Mouse (Mus musculus): Measurements from ENCODE around the gene Ssr1. TPM values are rescaled to one million over a fixed set of nuclear protein-coding genes. Genes with fewer than 3 reads are reported as not detected.

Gene Ssr1
- total and polyA plus RNA-seq, 3 experiments = 10.0 to 44.9 (median 41.7) TPM

DNA sequence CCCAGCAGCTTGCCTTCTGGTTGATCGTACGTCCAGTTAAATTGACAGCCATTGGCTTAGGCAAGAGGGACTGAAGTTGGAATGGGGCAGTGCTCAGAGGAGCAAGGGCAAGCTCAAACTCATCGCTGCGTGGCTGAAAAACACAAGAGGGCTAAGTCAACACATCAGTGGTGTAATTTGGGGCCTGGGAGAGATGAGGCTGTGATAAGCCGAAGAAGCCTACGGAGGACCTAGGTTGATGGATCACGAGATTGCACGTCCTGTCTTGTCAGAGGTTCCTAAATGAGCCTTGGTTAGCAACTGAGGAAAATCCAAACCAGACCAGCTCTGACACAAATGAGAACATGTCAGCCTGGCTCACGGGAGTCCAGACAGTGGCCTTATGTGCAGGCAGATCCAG, 31.5 kb downstream of the Ssr1 start:
- intact Hi-C loops (cut with DNase I) = no loop called here
- Histone ChIP-seq H3K9ac (ENCODE audit: low read depth, low read length) (no peak overlapping the region), H3K4me1 (ENCODE audit: control insufficient read depth, insufficient read depth, low read length) (peaks cover 3% of the 10 kb centered on the region), H3K27me3 (ENCODE audit: control insufficient read depth, insufficient read depth, low read length) (no peaks in the 10 kb centered on the region), H3K27ac (no peak overlapping the region), H3K79me2 (replicated peaks; ENCODE audit: control insufficient read depth, insufficient read depth, low read length) (no peaks in the 10 kb centered on the region), H3K36me3 (ENCODE audit: control insufficient read depth, insufficient read depth, low read length) (no peaks in the 10 kb centered on the region), H3K4me3 (no peak overlapping the region)
- no peak for DNase-seq
- TF ChIP-seq CTCF (IDR thresholded peaks at IDR 0.05) (no peak), EP300 (IDR thresholded peaks at IDR 0.05; ENCODE audit: insufficient read depth, low read depth, low read length) (no peak), POLR2A (IDR thresholded peaks at IDR 0.05; ENCODE audit: insufficient read depth, low read depth, low read length) (no peak)
- 85% methylated on average over 9 of the region's 9 CpGs for WGBS

DNA sequence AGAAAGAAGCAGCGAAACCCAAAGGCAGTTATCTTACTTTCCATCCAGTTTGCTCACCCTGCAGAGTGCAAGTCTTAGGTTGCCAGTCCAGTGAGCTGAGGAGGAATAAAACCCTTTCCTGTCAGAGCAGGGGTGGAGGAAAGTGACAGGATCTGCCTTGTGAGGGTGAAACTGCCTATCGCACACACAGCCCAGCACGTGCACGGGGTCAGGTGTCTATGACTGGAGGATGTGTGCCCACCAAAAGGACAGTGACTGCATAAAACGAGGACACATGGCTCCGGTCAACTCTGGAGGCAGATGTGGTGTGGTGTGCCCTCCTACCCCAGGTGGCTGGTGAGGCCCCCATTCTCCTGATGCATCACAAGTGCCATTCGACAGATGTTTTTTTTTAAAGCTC, 34.1 kb downstream of the Ssr1 start:
- Histone ChIP-seq H3K9ac (ENCODE audit: low read depth, low read length) (no peak overlapping the region), H3K4me3 (no peak overlapping the region), H3K27ac (no peak overlapping the region; the same call in 1 of the 2 replicates), H3K27me3 (ENCODE audit: control insufficient read depth, insufficient read depth, low read length) (no peaks in the 10 kb centered on the region), H3K36me3 (ENCODE audit: control insufficient read depth, insufficient read depth, low read length) (no peaks in the 10 kb centered on the region), H3K4me1 (ENCODE audit: control insufficient read depth, insufficient read depth, low read length) (peaks cover 3% of the 10 kb centered on the region), H3K79me2 (replicated peaks; ENCODE audit: control insufficient read depth, insufficient read depth, low read length) (no peaks in the 10 kb centered on the region)
- TF ChIP-seq CTCF (IDR thresholded peaks at IDR 0.05) = no peak
- TF ChIP-seq POLR2A (IDR thresholded peaks at IDR 0.05; ENCODE audit: insufficient read depth, low read depth, low read length) = no peak
- no peak for TF ChIP-seq EP300 (IDR thresholded peaks at IDR 0.05; ENCODE audit: insufficient read depth, low read depth, low read length)
- WGBS = 87% methylated on average over 7 of the region's 7 CpGs
- no peak for DNase-seq
- intact Hi-C loops (cut with DNase I) = no loop called here

DNA sequence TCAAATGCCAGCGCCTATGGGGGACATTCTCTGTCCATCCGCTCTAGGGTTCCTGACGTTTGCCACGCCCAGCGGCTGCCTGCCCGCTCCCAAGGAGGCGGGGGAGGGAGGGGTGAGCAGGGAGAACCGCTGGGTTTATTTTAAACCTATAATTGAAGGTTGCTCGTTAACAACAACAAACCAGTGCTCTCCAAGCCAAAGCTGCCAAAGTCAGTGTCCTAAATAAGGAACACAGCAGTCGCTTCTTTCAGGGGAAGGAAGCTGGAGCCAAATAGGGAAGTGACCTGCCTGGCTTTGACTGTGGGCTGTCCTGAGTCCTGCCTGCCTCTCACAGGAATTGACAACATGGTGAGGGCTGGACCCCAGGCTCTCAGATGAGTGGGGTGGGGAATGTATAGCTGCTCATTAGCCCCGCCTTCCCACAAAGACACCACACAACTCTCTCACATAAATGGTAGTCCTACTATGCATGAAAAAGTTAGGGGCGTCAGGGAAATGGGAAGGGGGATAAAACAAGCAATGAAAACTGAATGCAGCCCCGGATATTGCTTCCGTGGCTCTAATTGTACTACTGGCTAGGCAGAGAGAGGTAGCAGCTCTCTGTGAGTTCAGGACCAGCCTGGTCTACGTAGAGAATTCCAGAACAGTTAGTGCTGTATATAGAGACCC, 34.6 kb downstream of the Ssr1 start:
- Histone ChIP-seq H3K4me1 (ENCODE audit: control insufficient read depth, insufficient read depth, low read length) (peaks cover 3% of the 10 kb centered on the region), H3K9ac (ENCODE audit: low read depth, low read length) (no peak overlapping the region), H3K79me2 (replicated peaks; ENCODE audit: control insufficient read depth, insufficient read depth, low read length) (no peaks in the 10 kb centered on the region), H3K36me3 (ENCODE audit: control insufficient read depth, insufficient read depth, low read length) (no peaks in the 10 kb centered on the region), H3K4me3 (no peak overlapping the region), H3K27ac (peak overlapping the region; percentile 29), H3K27me3 (ENCODE audit: control insufficient read depth, insufficient read depth, low read length) (no peaks in the 10 kb centered on the region)
- intact Hi-C loops (cut with DNase I) = no loop called here
- peak; percentile 59 to 66 for DNase-seq
- WGBS = 56% methylated on average over 15 of the region's 15 CpGs
- TF ChIP-seq POLR2A (IDR thresholded peaks at IDR 0.05; ENCODE audit: insufficient read depth, low read depth, low read length) (no peak), EP300 (IDR thresholded peaks at IDR 0.05; ENCODE audit: insufficient read depth, low read depth, low read length) (no peak), CTCF (IDR thresholded peaks at IDR 0.05) (no peak)

DNA sequence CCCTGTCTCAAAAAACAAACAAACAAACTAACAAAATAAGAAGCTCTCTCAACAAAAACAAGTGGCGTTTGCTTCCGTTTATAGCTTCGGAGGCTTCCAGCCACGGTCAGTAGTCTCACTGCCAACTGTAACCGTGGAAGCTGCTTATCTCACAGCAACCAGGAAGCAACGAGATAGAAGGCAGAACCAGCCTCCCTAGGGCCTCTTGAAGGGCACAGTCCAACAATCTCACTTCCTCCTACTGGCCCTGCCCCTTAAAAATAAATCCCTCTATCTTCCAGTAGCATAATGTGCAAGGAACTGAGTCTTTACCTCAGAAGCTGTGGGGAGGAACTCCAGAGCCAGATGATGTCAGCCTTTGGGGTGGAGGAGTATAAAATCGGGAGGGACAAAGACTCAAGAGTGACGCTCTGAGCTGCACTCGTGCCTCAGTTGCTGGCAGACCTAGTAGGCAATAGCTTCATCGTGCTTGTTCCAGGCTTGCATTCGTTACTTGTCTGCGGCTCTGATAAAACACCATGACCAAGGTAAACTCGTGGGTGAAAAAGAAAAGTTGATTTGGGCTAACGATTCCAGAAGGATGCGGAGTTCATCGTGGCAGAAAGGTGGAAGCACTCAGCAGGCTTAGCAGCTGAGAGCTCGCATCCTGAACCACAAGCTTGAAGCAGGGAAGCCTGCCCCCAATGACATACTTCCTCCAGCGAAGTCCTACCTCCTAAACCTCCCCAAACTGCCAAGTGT, 35.3 kb downstream of the Ssr1 start:
- no peak for TF ChIP-seq POLR2A (IDR thresholded peaks at IDR 0.05; ENCODE audit: insufficient read depth, low read depth, low read length)
- TF ChIP-seq CTCF (IDR thresholded peaks at IDR 0.05) = no peak
- TF ChIP-seq EP300 (IDR thresholded peaks at IDR 0.05; ENCODE audit: insufficient read depth, low read depth, low read length) = no peak
- H3K9ac ChIP-seq (ENCODE audit: low read depth, low read length) = no peak overlapping the region
- H3K4me1 ChIP-seq (ENCODE audit: control insufficient read depth, insufficient read depth, low read length) = peaks cover 3% of the 10 kb centered on the region
- H3K79me2 ChIP-seq (replicated peaks; ENCODE audit: control insufficient read depth, insufficient read depth, low read length) = no peaks in the 10 kb centered on the region
- DNase-seq = peak in 1 of 2 experiments; percentile 46
- peak overlapping the region; percentile 29 for H3K27ac ChIP-seq
- WGBS = 54% methylated on average over 18 of the region's 18 CpGs
- intact Hi-C loops (cut with DNase I) = no loop called here
- no peak overlapping the region for H3K4me3 ChIP-seq
- H3K27me3 ChIP-seq (ENCODE audit: control insufficient read depth, insufficient read depth, low read length) = no peaks in the 10 kb centered on the region
- H3K36me3 ChIP-seq (ENCODE audit: control insufficient read depth, insufficient read depth, low read length) = no peaks in the 10 kb centered on the region

DNA sequence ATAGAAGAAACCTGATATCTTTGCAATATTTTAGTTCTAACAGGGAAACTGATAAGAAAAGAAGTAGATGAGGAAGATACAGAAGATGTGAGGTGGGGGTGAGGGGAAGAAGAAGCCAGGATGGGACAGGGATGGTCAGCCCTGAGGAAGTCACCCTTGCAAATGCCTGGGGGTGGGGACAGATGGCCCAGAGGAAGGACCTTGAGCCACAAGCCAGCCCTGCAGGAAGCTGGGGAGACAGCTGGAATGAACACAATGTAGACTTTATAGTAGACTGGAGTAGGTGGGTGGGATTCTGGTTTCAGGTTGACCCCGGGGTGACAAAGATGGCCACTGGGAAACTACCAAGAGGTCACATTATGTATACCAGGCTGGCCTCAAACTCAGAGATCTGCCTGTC, 39.7 kb downstream of the Ssr1 start:
- intact Hi-C loops (cut with DNase I) = no loop called here
- no peak for DNase-seq
- TF ChIP-seq CTCF (IDR thresholded peaks at IDR 0.05) = no peak
- TF ChIP-seq POLR2A (IDR thresholded peaks at IDR 0.05; ENCODE audit: insufficient read depth, low read depth, low read length) = no peak
- TF ChIP-seq EP300 (IDR thresholded peaks at IDR 0.05; ENCODE audit: insufficient read depth, low read depth, low read length) = no peak
- Histone ChIP-seq H3K27ac (no peak overlapping the region), H3K4me3 (no peak overlapping the region), H3K4me1 (ENCODE audit: control insufficient read depth, insufficient read depth, low read length) (peaks cover 1% of the 10 kb centered on the region; the same call in 1 of the 2 replicates), H3K79me2 (replicated peaks; ENCODE audit: control insufficient read depth, insufficient read depth, low read length) (no peaks in the 10 kb centered on the region), H3K27me3 (ENCODE audit: control insufficient read depth, insufficient read depth, low read length) (no peaks in the 10 kb centered on the region), H3K9ac (ENCODE audit: low read depth, low read length) (no peak overlapping the region), H3K36me3 (ENCODE audit: control insufficient read depth, insufficient read depth, low read length) (no peaks in the 10 kb centered on the region)
- WGBS = 85% methylated on average over 1 of the region's 1 CpGs

DNA sequence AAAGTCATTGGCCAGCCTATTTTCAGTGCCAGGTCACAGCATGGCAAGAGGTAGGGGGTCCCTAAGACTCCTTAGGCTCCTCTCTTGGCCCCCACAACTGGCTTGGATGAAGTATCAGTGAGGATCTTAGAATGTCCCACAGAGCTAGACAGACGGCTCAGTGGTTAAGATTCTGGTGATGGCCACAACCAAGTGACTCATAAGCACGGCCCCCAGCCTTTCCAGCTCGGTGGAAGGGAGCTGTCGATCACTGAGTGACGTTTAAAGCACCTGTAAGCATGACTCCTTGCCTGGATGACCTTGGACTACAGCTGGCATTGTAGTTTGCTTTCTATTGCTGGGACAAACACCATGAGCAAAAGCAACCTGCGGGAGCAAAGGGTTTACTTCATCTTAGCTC, 41.0 kb downstream of the Ssr1 start:
- no peak for DNase-seq
- 74% methylated on average over 6 of the region's 6 CpGs for WGBS
- intact Hi-C loops (cut with DNase I) = no loop called here
- no peaks in the 10 kb centered on the region for H3K36me3 ChIP-seq (ENCODE audit: control insufficient read depth, insufficient read depth, low read length)
- H3K4me3 ChIP-seq = no peak overlapping the region
- H3K79me2 ChIP-seq (replicated peaks; ENCODE audit: control insufficient read depth, insufficient read depth, low read length) = no peaks in the 10 kb centered on the region
- TF ChIP-seq CTCF (IDR thresholded peaks at IDR 0.05) (no peak), POLR2A (IDR thresholded peaks at IDR 0.05; ENCODE audit: insufficient read depth, low read depth, low read length) (no peak), EP300 (IDR thresholded peaks at IDR 0.05; ENCODE audit: insufficient read depth, low read depth, low read length) (no peak)
- no peaks in the 10 kb centered on the region for H3K27me3 ChIP-seq (ENCODE audit: control insufficient read depth, insufficient read depth, low read length)
- no peak overlapping the region for H3K27ac ChIP-seq
- no peak overlapping the region for H3K9ac ChIP-seq (ENCODE audit: low read depth, low read length)
- no peaks in the 10 kb centered on the region for H3K4me1 ChIP-seq (ENCODE audit: control insufficient read depth, insufficient read depth, low read length)

All from heart, adult 2 months (tissue).